Comparison of ENCODE assay signal across 8 mouse cellular contexts in genomic region chr1:62706085-62707021, GRCm38 (mm10). TPM values are rescaled to one million over a fixed set of nuclear protein-coding genes. Genes with fewer than 3 reads are reported as not detected.
DNase-seq lines count a peak whose midpoint lies in the region; ATAC-seq and TF ChIP-seq lines count a peak whose summit lies in the region.

No protein-coding gene starts in this region.

- no peak for DNase-seq in thymus, adult 2 months
- no peak for DNase-seq in thymus, adult 18-20 months
- DNase-seq in cerebellum, postnatal 36 days, result peak; percentile 42 to 49
- DNase-seq in gastrocnemius, postnatal 4 days (ENCODE audit: low spot score in 2 of 2), result peak; percentile 53 to 61
- DNase-seq in kidney, adult 9 months, result peak; percentile 50
- DNase-seq in liver, result peak; percentile 46
- DNase-seq in midbrain, postnatal 0 days (ENCODE audit: low spot score), result peak; percentile 59
- peak; percentile 40 for DNase-seq in testis, postnatal 14 days (ENCODE audit: low spot score)

- TF ChIP-seq CTCF in thymus, adult 2 months (IDR thresholded peaks at IDR 0.05; ENCODE audit: borderline replicate concordance, control insufficient read depth, extremely low read depth, insufficient read depth, low read length, poor library complexity), result no peak
- TF ChIP-seq CTCF in midbrain, postnatal 0 days (IDR thresholded peaks at IDR 0.05), result peak; percentile 19

- no peak for TF ChIP-seq POLR2A in thymus, adult 2 months (IDR thresholded peaks at IDR 0.05; ENCODE audit: control insufficient read depth, extremely low read depth, insufficient read depth, low read length, poor library complexity)

- ATAC-seq in midbrain, postnatal 0 days (ENCODE audit: low FRiP score), result peak; percentile 64

- H3K4me1 ChIP-seq in thymus, adult 2 months (replicated peaks; ENCODE audit: control insufficient read depth, insufficient read depth, low read length), result no peaks in the 10 kb centered on the region
- peaks cover 11% of the 10 kb centered on the region; the same call in 1 of the 2 replicates for H3K4me1 ChIP-seq in midbrain, postnatal 0 days (ENCODE audit: insufficient read depth, low read length)

- no peak overlapping the region for H3K27ac ChIP-seq in thymus, adult 2 months (ENCODE audit: control insufficient read depth, insufficient read depth, low read length)
- H3K27ac ChIP-seq in midbrain, postnatal 0 days (ENCODE audit: low read depth, low read length), result peak overlapping the region; percentile 60

- peak overlapping the region; percentile 98 for H3K4me2 ChIP-seq in midbrain, postnatal 0 days (ENCODE audit: low read depth, low read length, poor library complexity, severe bottlenecking)

- WGBS in thymus, adult 2 months, result 1% methylated on average over 73 of the region's 73 CpGs
- whole genome bisulfite sequencing in midbrain, postnatal 0 days, result under 1% methylated on average over 72 of the region's 73 CpGs

- H3K4me3 ChIP-seq in thymus, adult 2 months (ENCODE audit: control insufficient read depth, insufficient read depth, low read length), result peak overlapping the region; percentile 11
- H3K4me3 ChIP-seq in midbrain, postnatal 0 days (ENCODE audit: low read depth, low read length), result peak overlapping the region; percentile 52

- no peaks in the 10 kb centered on the region for H3K36me3 ChIP-seq in thymus, adult 2 months (ENCODE audit: control insufficient read depth, insufficient read depth, low read length)
- H3K36me3 ChIP-seq in midbrain, postnatal 0 days (ENCODE audit: insufficient read depth, low read length), result no peaks in the 10 kb centered on the region

- H3K9ac ChIP-seq in midbrain, postnatal 0 days (replicated peaks; ENCODE audit: low read length, poor library complexity, severe bottlenecking), result peak overlapping the region; percentile 80

- H3K27me3 ChIP-seq in thymus, adult 2 months (ENCODE audit: control insufficient read depth, insufficient read depth, low read length), result peaks cover 12% of the 10 kb centered on the region; the same call in 1 of the 2 replicates
- no peaks in the 10 kb centered on the region for H3K27me3 ChIP-seq in midbrain, postnatal 0 days (ENCODE audit: insufficient read depth, low read length)

- H3K9me3 ChIP-seq in midbrain, postnatal 0 days (ENCODE audit: low read length), result no peaks in the 10 kb centered on the region

RNA-seq across cellular contexts. Expression of gene Nrp2, which starts 3.3 kb away (rescaled TPM):
- polyA plus RNA-seq in thymus, adult 2 months (2012; rRNA removed), result 5.4 and 5.7 TPM in 2 replicates
- 10 to 100 TPM; 23.2 to 24.0 TPM for total RNA-seq in gastrocnemius, postnatal 4 days (2021)
- total RNA-seq in midbrain, postnatal 0 days (2014; rRNA removed), result 56.7 and 60.1 TPM in 2 replicates
- 14.0 and 17.1 TPM in 2 replicates for polyA plus RNA-seq in midbrain, postnatal 0 days (2015; fragmentation: Nextera tagmentation; extraction: Ambion mirVana)

Comparison
In these comparisons a context has a peak if more than half of its experiments do, and no peak if none do; other contexts are left out.
1. DNase-seq: peak in cerebellum, postnatal 36 days (2 of 2), gastrocnemius, postnatal 4 days (2 of 2), kidney, adult 9 months (single experiment), liver (single experiment), midbrain, postnatal 0 days (single experiment) and testis, postnatal 14 days (single experiment); none in thymus, adult 2 months (single experiment) and thymus, adult 18-20 months (0 of 2).